Mouse (Mus musculus): Measurements from ENCODE around the gene Ddit4. TPM values are rescaled to one million over a fixed set of nuclear protein-coding genes. Genes with fewer than 3 reads are reported as not detected.

Gene Ddit4
- polyA plus RNA-seq, 1 experiment = 152 TPM

DNA sequence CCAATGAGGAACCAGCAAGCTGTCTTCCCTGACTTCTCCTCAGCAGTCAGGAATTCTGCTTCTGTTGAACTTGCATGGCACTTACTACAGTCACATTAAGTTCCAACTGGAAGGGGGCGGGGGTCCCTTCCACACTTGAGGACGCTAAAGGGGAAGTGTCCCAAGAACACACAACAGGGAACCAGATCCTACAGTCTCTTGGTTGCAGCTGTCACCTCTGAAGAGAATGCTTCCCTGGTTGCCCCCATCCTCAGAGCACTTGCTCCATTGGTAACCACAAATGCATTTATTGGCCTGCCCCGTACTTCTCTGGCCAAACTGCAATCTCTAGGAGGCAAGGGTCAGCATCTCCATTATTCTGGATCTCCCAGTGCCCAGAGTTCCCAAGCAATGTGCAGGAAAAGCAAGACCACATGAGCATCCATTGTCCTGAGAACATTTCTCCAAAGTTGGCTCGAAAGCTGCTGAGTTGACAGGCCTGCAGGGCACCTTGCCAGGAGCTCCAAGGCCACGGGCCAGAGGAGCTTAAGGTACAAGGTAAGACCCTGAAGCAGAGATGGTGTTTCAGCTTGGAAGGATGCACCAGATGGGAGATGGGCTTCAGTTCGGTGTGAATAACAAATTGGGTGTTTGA, 15.8 kb upstream of the Ddit4 start:
- no peak for TF ChIP-seq CTCF (IDR thresholded peaks at IDR 0.05; ENCODE audit: extremely low read depth, insufficient read depth, insufficient read length, insufficient replicate concordance)
- TF ChIP-seq POLR2A (IDR thresholded peaks at IDR 0.05; ENCODE audit: low read depth, low read length) = no peak
- no peak for DNase-seq (ENCODE audit: low read depth in 1 of 2, low spot score in 2 of 2)
- H3K27ac ChIP-seq (ENCODE audit: insufficient read depth, low read length) = peak overlapping the region; percentile 8; the same call in 1 of the 2 replicates
- H3K4me3 ChIP-seq (ENCODE audit: extremely low read depth, insufficient read depth, insufficient read length) = no peak overlapping the region
- no peaks in the 10 kb centered on the region for H3K27me3 ChIP-seq (ENCODE audit: control insufficient read depth, insufficient read depth, low read length)
- WGBS = 71% methylated on average over 6 of the region's 6 CpGs
- H3K4me1 ChIP-seq (ENCODE audit: control insufficient read depth, insufficient read depth, insufficient read length) = peaks cover 23% of the 10 kb centered on the region; the same call in 1 of the 2 replicates
- no peaks in the 10 kb centered on the region for H3K36me3 ChIP-seq (ENCODE audit: control insufficient read depth, insufficient read depth, low read length)

DNA sequence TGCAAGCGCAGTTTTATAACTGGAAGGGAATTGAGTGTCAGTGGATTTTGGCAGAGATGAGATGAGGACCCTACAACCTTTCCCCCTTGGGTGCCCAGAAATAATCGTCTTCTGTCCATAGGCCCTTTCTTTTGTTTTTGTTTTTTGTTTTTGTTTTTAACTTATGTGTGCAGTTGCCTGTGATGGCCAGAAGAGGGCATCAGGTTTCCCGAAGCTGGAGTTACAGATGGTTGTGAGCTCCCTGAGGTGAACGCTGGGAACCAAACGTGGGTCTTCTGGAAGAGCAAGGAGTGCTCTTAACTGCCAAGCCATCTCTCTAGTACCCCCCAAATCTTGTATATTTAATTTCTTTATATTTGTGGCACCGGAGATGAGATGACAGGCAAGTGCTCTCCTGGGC, 15.1 kb upstream of the Ddit4 start:
- Histone ChIP-seq H3K27me3 (ENCODE audit: control insufficient read depth, insufficient read depth, low read length) (no peaks in the 10 kb centered on the region), H3K4me1 (ENCODE audit: control insufficient read depth, insufficient read depth, insufficient read length) (peaks cover 17% of the 10 kb centered on the region; the same call in 1 of the 2 replicates), H3K27ac (ENCODE audit: insufficient read depth, low read length) (no peak overlapping the region), H3K36me3 (ENCODE audit: control insufficient read depth, insufficient read depth, low read length) (no peaks in the 10 kb centered on the region), H3K4me3 (ENCODE audit: extremely low read depth, insufficient read depth, insufficient read length) (no peak overlapping the region)
- DNase-seq (ENCODE audit: low read depth in 1 of 2, low spot score in 2 of 2) = no peak
- 94% methylated on average over 6 of the region's 6 CpGs for WGBS
- TF ChIP-seq CTCF (IDR thresholded peaks at IDR 0.05; ENCODE audit: extremely low read depth, insufficient read depth, insufficient read length, insufficient replicate concordance) (no peak), POLR2A (IDR thresholded peaks at IDR 0.05; ENCODE audit: low read depth, low read length) (no peak)

DNA sequence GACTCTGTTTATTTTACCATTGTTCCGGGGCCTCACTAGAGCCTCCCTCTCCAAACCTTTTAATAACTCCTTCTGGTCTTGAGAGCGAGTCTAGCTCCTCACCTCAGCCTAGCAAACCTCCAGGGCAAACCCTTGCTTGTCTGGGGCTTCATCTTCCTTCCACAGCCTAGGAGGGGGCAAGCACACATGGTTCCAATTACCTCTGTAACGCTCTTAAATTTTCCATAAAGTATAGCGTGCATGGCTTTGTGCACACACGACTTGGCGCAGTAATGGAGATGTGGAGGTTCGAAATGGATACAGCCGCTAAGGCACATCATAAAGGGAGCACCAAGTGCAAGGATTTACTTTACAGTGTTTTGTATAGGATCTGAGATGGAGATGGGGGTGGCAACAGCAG, 14.2 kb upstream of the Ddit4 start:
- no peak overlapping the region for H3K27ac ChIP-seq (ENCODE audit: insufficient read depth, low read length)
- H3K36me3 ChIP-seq (ENCODE audit: control insufficient read depth, insufficient read depth, low read length) = no peaks in the 10 kb centered on the region
- H3K27me3 ChIP-seq (ENCODE audit: control insufficient read depth, insufficient read depth, low read length) = no peaks in the 10 kb centered on the region
- no peak overlapping the region for H3K4me3 ChIP-seq (ENCODE audit: extremely low read depth, insufficient read depth, insufficient read length)
- peaks cover 9% of the 10 kb centered on the region; the same call in 1 of the 2 replicates for H3K4me1 ChIP-seq (ENCODE audit: control insufficient read depth, insufficient read depth, insufficient read length)
- TF ChIP-seq POLR2A (IDR thresholded peaks at IDR 0.05; ENCODE audit: low read depth, low read length) (no peak), CTCF (IDR thresholded peaks at IDR 0.05; ENCODE audit: extremely low read depth, insufficient read depth, insufficient read length, insufficient replicate concordance) (no peak)
- no peak for DNase-seq (ENCODE audit: low read depth in 1 of 2, low spot score in 2 of 2)
- 95% methylated on average over 8 of the region's 8 CpGs for WGBS

DNA sequence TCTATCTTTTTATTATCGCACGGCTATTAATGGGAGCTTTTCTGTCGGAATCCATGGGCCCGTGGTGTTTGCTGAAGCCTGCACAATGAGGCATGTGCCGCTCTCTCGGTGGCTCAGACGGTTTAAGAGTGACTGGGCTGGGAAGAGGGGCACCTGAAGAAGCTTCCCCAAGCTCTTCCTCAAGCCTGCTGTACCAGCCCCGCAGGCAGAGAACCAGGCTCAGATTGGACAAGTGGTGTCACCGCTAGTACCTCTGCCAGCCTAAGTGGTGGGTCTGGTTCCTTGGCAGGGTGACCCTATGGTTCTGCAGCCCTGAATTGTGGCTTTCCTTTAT, 13.7 kb upstream of the Ddit4 start:
- H3K36me3 ChIP-seq (ENCODE audit: control insufficient read depth, insufficient read depth, low read length) = no peaks in the 10 kb centered on the region
- no peaks in the 10 kb centered on the region for H3K27me3 ChIP-seq (ENCODE audit: control insufficient read depth, insufficient read depth, low read length)
- TF ChIP-seq CTCF (IDR thresholded peaks at IDR 0.05; ENCODE audit: extremely low read depth, insufficient read depth, insufficient read length, insufficient replicate concordance) (no peak), POLR2A (IDR thresholded peaks at IDR 0.05; ENCODE audit: low read depth, low read length) (no peak)
- WGBS = 90% methylated on average over 9 of the region's 9 CpGs
- H3K4me1 ChIP-seq (ENCODE audit: control insufficient read depth, insufficient read depth, insufficient read length) = peaks cover 5% of the 10 kb centered on the region; the same call in 1 of the 2 replicates
- H3K27ac ChIP-seq (ENCODE audit: insufficient read depth, low read length) = no peak overlapping the region
- DNase-seq (ENCODE audit: low read depth in 1 of 2, low spot score in 2 of 2) = no peak
- H3K4me3 ChIP-seq (ENCODE audit: extremely low read depth, insufficient read depth, insufficient read length) = no peak overlapping the region

DNA sequence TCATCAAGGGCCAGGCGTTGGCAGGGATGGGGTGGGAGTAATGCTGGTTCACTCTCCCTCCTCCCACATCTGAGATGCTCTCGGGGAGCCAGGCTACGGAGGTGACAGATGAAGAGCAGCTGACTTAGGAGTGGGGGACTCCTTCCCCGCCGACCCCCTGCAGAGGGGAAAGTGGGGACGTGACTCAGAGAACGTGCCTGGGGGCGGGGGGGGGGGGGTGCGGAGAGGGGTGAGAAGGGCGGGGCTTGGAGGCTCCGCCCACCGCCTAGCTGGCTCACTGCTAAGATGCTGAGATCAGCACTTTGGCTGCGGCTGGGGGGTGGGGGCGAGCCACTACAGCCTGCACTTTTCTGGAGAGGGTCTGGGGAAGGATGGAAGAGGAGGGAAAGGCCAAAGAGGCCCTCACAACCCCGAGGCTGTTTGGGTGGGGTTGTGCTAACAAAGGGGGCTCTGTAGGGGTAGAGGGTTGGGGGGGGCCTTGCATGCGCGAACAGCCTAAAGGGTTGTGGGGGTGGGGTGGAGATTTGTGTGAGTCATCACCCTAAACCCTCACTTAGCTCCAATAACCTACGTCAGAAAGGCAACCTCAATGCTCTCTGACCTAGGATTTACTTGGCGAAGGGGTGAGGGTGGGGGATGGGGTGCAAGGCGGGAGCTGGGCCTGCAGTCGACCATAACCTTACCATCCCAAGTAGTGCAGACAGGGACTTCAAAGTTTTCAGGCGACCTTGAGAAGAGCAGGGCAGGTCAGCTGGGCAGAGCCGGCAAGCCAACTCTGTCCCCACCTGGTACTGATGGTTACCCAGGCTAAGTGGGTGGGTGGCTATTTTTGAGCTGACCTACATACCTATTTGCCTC, 13.1 kb upstream of the Ddit4 start:
- H3K36me3 ChIP-seq (ENCODE audit: control insufficient read depth, insufficient read depth, low read length) = no peaks in the 10 kb centered on the region
- H3K4me1 ChIP-seq (ENCODE audit: control insufficient read depth, insufficient read depth, insufficient read length) = peaks cover 4% of the 10 kb centered on the region; the same call in 1 of the 2 replicates
- TF ChIP-seq CTCF (IDR thresholded peaks at IDR 0.05; ENCODE audit: extremely low read depth, insufficient read depth, insufficient read length, insufficient replicate concordance) = no peak
- TF ChIP-seq POLR2A (IDR thresholded peaks at IDR 0.05; ENCODE audit: low read depth, low read length) = no peak
- DNase-seq (ENCODE audit: low read depth in 1 of 2, low spot score in 2 of 2) = no peak
- H3K27ac ChIP-seq (ENCODE audit: insufficient read depth, low read length) = peak overlapping the region; percentile 48; the same call in 1 of the 2 replicates
- H3K27me3 ChIP-seq (ENCODE audit: control insufficient read depth, insufficient read depth, low read length) = no peaks in the 10 kb centered on the region
- H3K4me3 ChIP-seq (ENCODE audit: extremely low read depth, insufficient read depth, insufficient read length) = no peak overlapping the region
- 34% methylated on average over 22 of the region's 23 CpGs for WGBS

DNA sequence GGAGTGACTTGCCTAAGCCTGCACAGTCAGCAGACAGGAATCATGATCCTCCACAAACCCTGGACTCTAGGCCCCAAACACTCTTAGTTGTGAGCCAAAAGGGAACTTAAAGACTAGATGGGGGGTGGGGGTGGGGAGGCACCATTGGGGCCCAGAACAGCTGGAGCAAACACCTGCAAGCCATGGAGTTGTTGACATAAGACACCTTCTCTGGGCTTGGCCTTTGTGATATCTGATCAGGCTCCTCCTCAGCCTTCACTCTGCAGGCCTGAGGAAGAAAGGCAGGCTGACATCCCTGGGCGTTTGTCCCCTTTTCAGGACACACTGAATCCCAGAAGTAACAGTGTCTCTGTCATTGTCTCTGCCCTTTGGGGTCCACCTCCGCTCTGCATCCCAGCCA, 12.0 kb upstream of the Ddit4 start:
- Histone ChIP-seq H3K27me3 (ENCODE audit: control insufficient read depth, insufficient read depth, low read length) (no peaks in the 10 kb centered on the region), H3K27ac (ENCODE audit: insufficient read depth, low read length) (no peak overlapping the region), H3K4me1 (ENCODE audit: control insufficient read depth, insufficient read depth, insufficient read length) (peaks cover 1% of the 10 kb centered on the region; the same call in 1 of the 2 replicates), H3K4me3 (ENCODE audit: extremely low read depth, insufficient read depth, insufficient read length) (no peak overlapping the region), H3K36me3 (ENCODE audit: control insufficient read depth, insufficient read depth, low read length) (no peaks in the 10 kb centered on the region)
- TF ChIP-seq CTCF (IDR thresholded peaks at IDR 0.05; ENCODE audit: extremely low read depth, insufficient read depth, insufficient read length, insufficient replicate concordance) (no peak), POLR2A (IDR thresholded peaks at IDR 0.05; ENCODE audit: low read depth, low read length) (no peak)
- DNase-seq (ENCODE audit: low read depth in 1 of 2, low spot score in 2 of 2) = no peak
- 79% methylated on average over 2 of the region's 2 CpGs for WGBS

Data from spleen, adult 2 months (tissue).